Mouse (Mus musculus): Measurements from ENCODE around the gene Lmntd1. TPM values are rescaled to one million over a fixed set of nuclear protein-coding genes. Genes with fewer than 3 reads are reported as not detected.
A peak's percentile ranks its signal among the peaks of the same experiment; 100 is the strongest.

Lmntd1 gene
- polyA plus RNA-seq, 1 experiment from 2014 or later: 0.29 TPM

GRCm38 (mm10) chr6:145369290-145369689, 244.8 kb downstream of the Lmntd1 start:
- no peaks in the 10 kb centered on the region for H3K27me3 ChIP-seq (ENCODE audit: insufficient read depth, low read length)
- 27% methylated on average over 4 of the region's 4 CpGs for WGBS
- H3K36me3 ChIP-seq (ENCODE audit: insufficient read depth): no peaks in the 10 kb centered on the region
- H3K27ac ChIP-seq (ENCODE audit: low read depth): no peak overlapping the region
- no peak overlapping the region for H3K9ac ChIP-seq
- DNase-seq (no peak), ATAC-seq (ENCODE audit: insufficient read depth) (no peak)
- H3K9me3 ChIP-seq (ENCODE audit: low read depth, low read length): no peaks in the 10 kb centered on the region
- no peak for TF ChIP-seq CTCF (IDR thresholded peaks at IDR 0.05; ENCODE audit: low read depth)
- H3K4me1 ChIP-seq (ENCODE audit: insufficient read depth): peaks cover 5% of the 10 kb centered on the region; the same call in 1 of the 2 replicates
- H3K4me3 ChIP-seq (ENCODE audit: low read depth, low read length): no peak overlapping the region
- no peak overlapping the region for H3K4me2 ChIP-seq

GRCm38 (mm10) chr6:145366488-145366887, 247.6 kb downstream of the Lmntd1 start:
- Histone ChIP-seq H3K4me2 (no peak overlapping the region), H3K4me1 (ENCODE audit: insufficient read depth) (peaks cover 5% of the 10 kb centered on the region; the same call in 1 of the 2 replicates), H3K9me3 (ENCODE audit: low read depth, low read length) (no peaks in the 10 kb centered on the region), H3K9ac (no peak overlapping the region), H3K27me3 (ENCODE audit: insufficient read depth, low read length) (no peaks in the 10 kb centered on the region), H3K4me3 (ENCODE audit: low read depth, low read length) (no peak overlapping the region), H3K27ac (ENCODE audit: low read depth) (no peak overlapping the region), H3K36me3 (ENCODE audit: insufficient read depth) (no peaks in the 10 kb centered on the region)
- ATAC-seq (ENCODE audit: insufficient read depth): no peak
- DNase-seq: peak; percentile 27
- no peak for TF ChIP-seq CTCF (IDR thresholded peaks at IDR 0.05; ENCODE audit: low read depth)
- WGBS: 82% methylated on average over 11 of the region's 11 CpGs

- no peak for DNase-seq
- H3K9ac ChIP-seq: no peak overlapping the region
- no peaks in the 10 kb centered on the region for H3K36me3 ChIP-seq (ENCODE audit: insufficient read depth)
- TF ChIP-seq CTCF (IDR thresholded peaks at IDR 0.05; ENCODE audit: low read depth): no peak
- H3K4me2 ChIP-seq: no peak overlapping the region
- H3K27ac ChIP-seq (ENCODE audit: low read depth): no peak overlapping the region
- no peak for ATAC-seq (ENCODE audit: insufficient read depth)
- H3K4me1 ChIP-seq (ENCODE audit: insufficient read depth): no peaks in the 10 kb centered on the region
- H3K4me3 ChIP-seq (ENCODE audit: low read depth, low read length): no peak overlapping the region
- H3K27me3 ChIP-seq (ENCODE audit: insufficient read depth, low read length): no peaks in the 10 kb centered on the region
- no peaks in the 10 kb centered on the region for H3K9me3 ChIP-seq (ENCODE audit: low read depth, low read length)
- 53% methylated on average over 7 of the region's 7 CpGs for WGBS
Observed at GRCm38 (mm10) chr6:145363698-145364097, 250.4 kb downstream of the Lmntd1 start.

GRCm38 (mm10) chr6:145361109-145361694, 252.9 kb downstream of the Lmntd1 start:
- DNase-seq (no peak), ATAC-seq (ENCODE audit: insufficient read depth) (peak; percentile 25; the same call in 1 of the 2 replicates)
- Histone ChIP-seq H3K4me3 (ENCODE audit: low read depth, low read length) (no peak overlapping the region), H3K27ac (ENCODE audit: low read depth) (no peak overlapping the region), H3K36me3 (ENCODE audit: insufficient read depth) (no peaks in the 10 kb centered on the region), H3K4me1 (ENCODE audit: insufficient read depth) (no peaks in the 10 kb centered on the region), H3K4me2 (no peak overlapping the region), H3K9me3 (ENCODE audit: low read depth, low read length) (no peaks in the 10 kb centered on the region), H3K27me3 (ENCODE audit: insufficient read depth, low read length) (no peaks in the 10 kb centered on the region), H3K9ac (no peak overlapping the region)
- no peak for TF ChIP-seq CTCF (IDR thresholded peaks at IDR 0.05; ENCODE audit: low read depth)
- 55% methylated on average over 12 of the region's 12 CpGs for WGBS

- ATAC-seq (ENCODE audit: insufficient read depth): peak; percentile 39
- WGBS: 41% methylated on average over 26 of the region's 26 CpGs
- Histone ChIP-seq H3K9ac (no peak overlapping the region), H3K4me2 (peak overlapping the region; percentile 13; the same call in 1 of the 2 replicates), H3K4me1 (ENCODE audit: insufficient read depth) (no peaks in the 10 kb centered on the region), H3K4me3 (ENCODE audit: low read depth, low read length) (no peak overlapping the region), H3K9me3 (ENCODE audit: low read depth, low read length) (no peaks in the 10 kb centered on the region), H3K36me3 (ENCODE audit: insufficient read depth) (no peaks in the 10 kb centered on the region), H3K27me3 (ENCODE audit: insufficient read depth, low read length) (no peaks in the 10 kb centered on the region), H3K27ac (ENCODE audit: low read depth) (no peak overlapping the region)
- DNase-seq: peak; percentile 90
- peak; percentile 91 for TF ChIP-seq CTCF (IDR thresholded peaks at IDR 0.05; ENCODE audit: low read depth)
Observed at GRCm38 (mm10) chr6:145359470-145360430, 254.4 kb downstream of the Lmntd1 start.

- Histone ChIP-seq H3K9ac (no peak overlapping the region), H3K4me2 (no peak overlapping the region), H3K36me3 (ENCODE audit: insufficient read depth) (no peaks in the 10 kb centered on the region), H3K4me3 (ENCODE audit: low read depth, low read length) (no peak overlapping the region), H3K9me3 (ENCODE audit: low read depth, low read length) (no peaks in the 10 kb centered on the region), H3K27ac (ENCODE audit: low read depth) (no peak overlapping the region), H3K4me1 (ENCODE audit: insufficient read depth) (no peaks in the 10 kb centered on the region), H3K27me3 (ENCODE audit: insufficient read depth, low read length) (no peaks in the 10 kb centered on the region)
- no peak for TF ChIP-seq CTCF (IDR thresholded peaks at IDR 0.05; ENCODE audit: low read depth)
- no peak for ATAC-seq (ENCODE audit: insufficient read depth)
- WGBS: 41% methylated on average over 9 of the region's 9 CpGs
- DNase-seq: no peak
Observed at GRCm38 (mm10) chr6:145358001-145358400, 256.1 kb downstream of the Lmntd1 start.

- no peak overlapping the region for H3K4me2 ChIP-seq
- WGBS: 89% methylated on average over 5 of the region's 5 CpGs
- ATAC-seq (ENCODE audit: insufficient read depth): no peak
- no peaks in the 10 kb centered on the region for H3K4me1 ChIP-seq (ENCODE audit: insufficient read depth)
- H3K9me3 ChIP-seq (ENCODE audit: low read depth, low read length): no peaks in the 10 kb centered on the region
- no peak for DNase-seq
- no peak overlapping the region for H3K9ac ChIP-seq
- no peaks in the 10 kb centered on the region for H3K27me3 ChIP-seq (ENCODE audit: insufficient read depth, low read length)
- no peak overlapping the region for H3K27ac ChIP-seq (ENCODE audit: low read depth)
- no peak; the same call in 1 of the 2 replicates for TF ChIP-seq CTCF (IDR thresholded peaks at IDR 0.05; ENCODE audit: low read depth)
- no peaks in the 10 kb centered on the region for H3K36me3 ChIP-seq (ENCODE audit: insufficient read depth)
- no peak overlapping the region for H3K4me3 ChIP-seq (ENCODE audit: low read depth, low read length)
Observed at GRCm38 (mm10) chr6:145353806-145354205, 260.3 kb downstream of the Lmntd1 start.

Data from lung, embryonic 14.5 days (tissue).